Mouse (Mus musculus): ENCODE data around the gene Calm5. TPM values are rescaled to one million over a fixed set of nuclear protein-coding genes. Genes with fewer than 3 reads are reported as not detected.

The Calm5 gene
- not detected for polyA plus RNA-seq (2017; shearing (Covaris generic))

GRCm38 (mm10) chr13:3853648-3854333 lies at the start of gene Calm5:
Calm5 (plus strand) TSS chr13:3854173.

GRCm38 (mm10) chr13:3804186-3804585 lies 49.8 kb upstream of the Calm5 start, which contains the start of gene Calml3:
Calml3 (minus strand) TSS chr13:3804316.

GRCm38 (mm10) chr13:3837312-3837807 lies 16.6 kb upstream of the Calm5 start, which contains the start of gene Calm4:
Calm4 (plus strand) TSS chr13:3837757.

Other genes with a start within 250 kb of the Calm5 start
- 44.8 TPM for gene Fam208b, start 243.1 kb upstream of the Calm5 start, polyA plus RNA-seq (2017; shearing (Covaris generic))
- 40.1 TPM for gene Asb13, start 220.1 kb upstream of the Calm5 start, polyA plus RNA-seq (2017; shearing (Covaris generic))
- not detected for gene Calml3, start 49.9 kb upstream of the Calm5 start, polyA plus RNA-seq (2017; shearing (Covaris generic))
- not detected for gene Calm4, start 16.4 kb upstream of the Calm5 start, polyA plus RNA-seq (2017; shearing (Covaris generic))
- gene Net1, start 64.0 kb downstream of the Calm5 start, polyA plus RNA-seq (2017; shearing (Covaris generic)): 30.6 TPM
- gene Tubal3, start 64.1 kb downstream of the Calm5 start, polyA plus RNA-seq (2017; shearing (Covaris generic)): 0.55 TPM
- not detected for gene Ucn3, start 91.2 kb downstream of the Calm5 start, polyA plus RNA-seq (2017; shearing (Covaris generic))
- gene Akr1c14, start 194.8 kb downstream of the Calm5 start, polyA plus RNA-seq (2017; shearing (Covaris generic)): 0.07 TPM